Mouse (Mus musculus) forebrain, embryonic 13.5 days (tissue): ENCODE measurements at regions not wholly inside any gene's neighbourhood (a gene's known extent, or its start where the extent isn't known, plus 50 kb on each side); places are given as distances from the start of the nearest gene placed in this dataset.

Experiments
- ATAC-seq: fragments of 200-750 bp; cut with Nextera tagmentation; 2 replicates; pipeline ENCODE4 v1.8.0; 2017
- H3K27ac ChIP-seq: fragments of 300-500 bp; sonication (generic); 2 replicates; pipeline ENCODE4 v1.5.1; 2015; ENCODE audit warnings: inconsistent platforms, mild to moderate bottlenecking, moderate library complexity
- H3K27me3 ChIP-seq: fragments of 300-500 bp; sonication (generic); 2 replicates; pipeline ENCODE4 v1.6.1; 2015; ENCODE audit warnings: mild to moderate bottlenecking, inconsistent platforms
- H3K36me3 ChIP-seq: fragments of 300-500 bp; sonication (generic); 2 replicates; pipeline ENCODE4 v1.6.1; 2015; ENCODE audit warnings: mild to moderate bottlenecking, inconsistent platforms; ENCODE audit not compliant: poor library complexity, severe bottlenecking
- H3K4me1 ChIP-seq: fragments of 300-500 bp; sonication (generic); 2 replicates; pipeline ENCODE4 v1.6.1; 2015; ENCODE audit warnings: inconsistent platforms
- H3K4me2 ChIP-seq: fragments of 300-500 bp; sonication (generic); 2 replicates; pipeline ENCODE4 v1.6.1; 2015; ENCODE audit warnings: inconsistent platforms, mild to moderate bottlenecking, moderate library complexity
- H3K4me3 ChIP-seq: fragments of 300-500 bp; sonication (generic); 2 replicates; pipeline ENCODE4 v1.5.1; 2015; ENCODE audit warnings: mild to moderate bottlenecking, inconsistent platforms
- H3K9ac ChIP-seq: fragments of 300-500 bp; sonication (generic); 2 replicates; pipeline ENCODE4 v1.6.1; 2015; ENCODE audit warnings: mild to moderate bottlenecking, inconsistent platforms
- H3K9me3 ChIP-seq: fragments of 300-500 bp; sonication (generic); replicated peaks from 2 replicates; pipeline ENCODE4 v1.6.1; 2016; ENCODE audit warnings: inconsistent platforms
- WGBS: fragments of 180-500 bp; shearing (Covaris S2); methylation state at CpG from one replicate; pipeline ENCODE4 v1.1.7; 2015; 5-methylcytosine and 5-hydroxymethylcytosine counted together

GRCm38 (mm10) chr15:31673038-31673437, 71.4 kb downstream of the Fam173b start:
- Histone ChIP-seq H3K9ac (no peak overlapping the region), H3K4me2 (no peak overlapping the region), H3K9me3 (no peaks in the 10 kb centered on the region), H3K4me1 (no peaks in the 10 kb centered on the region), H3K27ac (no peak overlapping the region), H3K36me3 (no peaks in the 10 kb centered on the region), H3K4me3 (no peak overlapping the region), H3K27me3 (no peaks in the 10 kb centered on the region)
- ATAC-seq, result 0 out of 2 replicates have a peak, but pooled peaks have one; percentile 53
- 55% methylated on average over 5 of the region's 5 CpGs for WGBS

GRCm38 (mm10) chr15:31676771-31677191, 75.1 kb downstream of the Fam173b start:
- H3K9ac ChIP-seq, result no peak overlapping the region
- H3K4me3 ChIP-seq, result no peak overlapping the region
- no peaks in the 10 kb centered on the region for H3K36me3 ChIP-seq
- H3K4me2 ChIP-seq, result no peak overlapping the region
- no peak overlapping the region for H3K27ac ChIP-seq
- no peaks in the 10 kb centered on the region for H3K9me3 ChIP-seq
- ATAC-seq, result no peak
- no peaks in the 10 kb centered on the region for H3K4me1 ChIP-seq
- no peaks in the 10 kb centered on the region for H3K27me3 ChIP-seq
- WGBS, result 73% methylated on average over 7 of the region's 7 CpGs

- no peak overlapping the region for H3K9ac ChIP-seq
- WGBS, result 84% methylated on average over 3 of the region's 3 CpGs
- H3K27ac ChIP-seq, result no peak overlapping the region
- no peaks in the 10 kb centered on the region for H3K36me3 ChIP-seq
- H3K27me3 ChIP-seq, result no peaks in the 10 kb centered on the region
- H3K4me3 ChIP-seq, result no peak overlapping the region
- no peaks in the 10 kb centered on the region for H3K4me1 ChIP-seq
- no peak overlapping the region for H3K4me2 ChIP-seq
- no peaks in the 10 kb centered on the region for H3K9me3 ChIP-seq
- no peak for ATAC-seq
These were observed 91.5 kb downstream of the Fam173b start for GRCm38 (mm10) chr15:31693109-31693508.

- H3K27ac ChIP-seq, result no peak overlapping the region
- no peak overlapping the region for H3K4me3 ChIP-seq
- WGBS, result 90% methylated on average over 8 of the region's 8 CpGs
- no peak overlapping the region for H3K4me2 ChIP-seq
- no peaks in the 10 kb centered on the region for H3K27me3 ChIP-seq
- no peaks in the 10 kb centered on the region for H3K36me3 ChIP-seq
- no peaks in the 10 kb centered on the region for H3K4me1 ChIP-seq
- no peaks in the 10 kb centered on the region for H3K9me3 ChIP-seq
- peak; percentile 27; the same call in 1 of the 2 replicates for ATAC-seq
- no peak overlapping the region for H3K9ac ChIP-seq
These were observed 93.4 kb downstream of the Fam173b start for GRCm38 (mm10) chr15:31694877-31695671.

- Histone ChIP-seq H3K36me3 (no peaks in the 10 kb centered on the region), H3K27me3 (no peaks in the 10 kb centered on the region), H3K4me3 (no peak overlapping the region), H3K4me2 (no peak overlapping the region), H3K4me1 (no peaks in the 10 kb centered on the region), H3K9ac (no peak overlapping the region), H3K9me3 (no peaks in the 10 kb centered on the region; the same call in 1 of the 2 replicates), H3K27ac (no peak overlapping the region)
- no peak for ATAC-seq
- 84% methylated on average over 2 of the region's 2 CpGs for WGBS
These were observed 101.7 kb downstream of the Fam173b start for GRCm38 (mm10) chr15:31703400-31703799.

GRCm38 (mm10) chr15:31707416-31707815, 105.8 kb downstream of the Fam173b start:
- 85% methylated on average over 1 of the region's 1 CpGs for WGBS
- no peak for ATAC-seq

GRCm38 (mm10) chr15:31721019-31721418, 119.4 kb downstream of the Fam173b start:
- no peak overlapping the region for H3K27ac ChIP-seq
- no peaks in the 10 kb centered on the region for H3K9me3 ChIP-seq
- no peaks in the 10 kb centered on the region for H3K4me1 ChIP-seq
- no peak overlapping the region for H3K4me2 ChIP-seq
- no peaks in the 10 kb centered on the region for H3K27me3 ChIP-seq
- H3K36me3 ChIP-seq, result no peaks in the 10 kb centered on the region
- no peak for ATAC-seq
- no peak overlapping the region for H3K4me3 ChIP-seq
- no peak overlapping the region for H3K9ac ChIP-seq
- WGBS, result 69% methylated on average over 1 of the region's 1 CpGs

More at GRCm38 (mm10) chr15:31707416-31707815, 105.8 kb downstream of the Fam173b start:
- Histone ChIP-seq H3K27me3 (no peaks in the 10 kb centered on the region), H3K36me3 (no peaks in the 10 kb centered on the region), H3K9me3 (no peaks in the 10 kb centered on the region; the same call in 1 of the 2 replicates), H3K4me1 (no peaks in the 10 kb centered on the region), H3K4me3 (no peak overlapping the region), H3K9ac (no peak overlapping the region), H3K27ac (no peak overlapping the region), H3K4me2 (no peak overlapping the region)

DNA sequence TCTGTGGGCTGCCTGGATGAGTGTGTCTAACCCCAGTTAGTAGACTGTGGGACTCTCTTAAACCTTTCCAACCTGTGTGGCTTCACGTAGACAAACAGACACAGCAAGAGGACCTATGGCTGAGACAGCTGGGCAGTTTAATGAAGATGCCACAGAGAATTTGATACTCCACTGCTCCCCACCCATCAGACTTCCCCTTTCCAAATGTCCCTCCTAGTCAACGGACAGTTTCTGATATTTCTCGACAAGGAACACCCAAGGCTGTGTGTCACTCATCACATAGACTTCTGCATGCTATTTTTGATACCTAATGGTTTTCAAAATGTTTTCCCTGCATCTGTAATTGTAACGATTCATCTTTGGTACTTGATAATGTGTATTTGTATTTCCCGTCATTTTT, 120.8 kb downstream of the Fam173b start:
- no peaks in the 10 kb centered on the region for H3K4me1 ChIP-seq
- H3K4me2 ChIP-seq, result no peak overlapping the region
- H3K36me3 ChIP-seq, result no peaks in the 10 kb centered on the region
- H3K9ac ChIP-seq, result no peak overlapping the region
- no peak overlapping the region for H3K27ac ChIP-seq
- ATAC-seq, result no peak
- H3K27me3 ChIP-seq, result no peaks in the 10 kb centered on the region
- H3K9me3 ChIP-seq, result no peaks in the 10 kb centered on the region
- 90% methylated on average over 5 of the region's 5 CpGs for WGBS
- H3K4me3 ChIP-seq, result no peak overlapping the region

- ATAC-seq, result no peak
- no peaks in the 10 kb centered on the region for H3K27me3 ChIP-seq
- no peak overlapping the region for H3K9ac ChIP-seq
- H3K36me3 ChIP-seq, result no peaks in the 10 kb centered on the region
- no peaks in the 10 kb centered on the region for H3K9me3 ChIP-seq
- H3K27ac ChIP-seq, result no peak overlapping the region
- 78% methylated on average over 11 of the region's 11 CpGs for WGBS
- no peak overlapping the region for H3K4me3 ChIP-seq
- H3K4me1 ChIP-seq, result no peaks in the 10 kb centered on the region
- H3K4me2 ChIP-seq, result no peak overlapping the region
These were observed 122.6 kb downstream of the Fam173b start for GRCm38 (mm10) chr15:31724252-31724651.

DNA sequence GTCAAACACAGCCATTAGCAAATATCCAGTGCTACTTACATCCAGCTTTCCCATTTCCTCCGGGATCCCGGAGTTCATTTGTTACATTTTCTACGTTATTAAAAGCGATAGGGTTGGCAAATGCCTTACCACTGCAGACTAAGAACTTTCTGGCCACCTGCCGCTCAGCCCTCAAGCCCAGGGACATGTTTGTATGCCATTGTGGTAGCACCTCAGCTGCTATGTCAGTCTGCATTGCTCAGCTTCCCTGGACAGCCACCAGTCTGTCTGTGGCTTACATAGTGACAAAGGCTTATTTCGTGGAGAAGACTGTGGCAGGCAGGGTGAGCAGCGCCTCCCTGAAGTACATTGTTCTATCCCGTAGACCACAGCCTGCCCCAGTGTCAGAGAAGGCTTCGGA, 127.5 kb downstream of the Fam173b start:
- 0 out of 2 replicates have a peak, but pooled peaks cover 3% of the 10 kb centered on the region for H3K9me3 ChIP-seq

DNA sequence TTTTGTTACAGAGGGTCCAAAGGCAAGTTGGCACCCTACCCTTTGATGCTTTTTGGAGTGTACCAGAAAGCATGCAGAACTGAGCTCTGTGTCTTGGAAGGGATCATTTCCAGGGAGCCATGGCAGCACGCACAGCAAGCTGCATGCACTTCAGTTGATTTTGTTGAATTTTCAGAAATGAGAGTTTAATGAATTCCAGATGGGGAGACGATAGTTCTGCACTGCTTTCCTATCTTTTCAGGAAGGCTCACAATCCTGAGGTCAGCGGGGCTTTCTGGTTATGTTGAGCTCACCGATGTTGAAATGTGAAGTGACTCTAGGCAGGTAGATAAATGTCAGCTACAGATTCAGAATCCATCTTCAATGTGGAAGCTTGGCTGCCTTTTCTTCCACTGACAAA, 140.0 kb downstream of the Fam173b start:
- Histone ChIP-seq H3K4me1 (no peaks in the 10 kb centered on the region), H3K4me3 (no peak overlapping the region), H3K36me3 (no peaks in the 10 kb centered on the region), H3K27me3 (no peaks in the 10 kb centered on the region), H3K4me2 (no peak overlapping the region), H3K9me3 (no peaks in the 10 kb centered on the region), H3K9ac (no peak overlapping the region), H3K27ac (no peak overlapping the region)
- ATAC-seq, result no peak
- WGBS, result 91% methylated on average over 4 of the region's 4 CpGs

More for the DNA sequence above, 127.5 kb downstream of the Fam173b start:
- WGBS, result 85% methylated on average over 9 of the region's 9 CpGs
- no peak overlapping the region for H3K4me3 ChIP-seq
- H3K9ac ChIP-seq, result no peak overlapping the region
- H3K4me2 ChIP-seq, result no peak overlapping the region
- no peaks in the 10 kb centered on the region for H3K4me1 ChIP-seq
- no peaks in the 10 kb centered on the region for H3K27me3 ChIP-seq
- no peak overlapping the region for H3K27ac ChIP-seq
- no peak for ATAC-seq
- H3K36me3 ChIP-seq, result no peaks in the 10 kb centered on the region

GRCm38 (mm10) chr15:31744570-31744969, 142.9 kb downstream of the Fam173b start:
- H3K4me1 ChIP-seq, result no peaks in the 10 kb centered on the region
- ATAC-seq, result no peak
- H3K4me2 ChIP-seq, result no peak overlapping the region
- H3K27ac ChIP-seq, result no peak overlapping the region
- H3K4me3 ChIP-seq, result no peak overlapping the region
- H3K36me3 ChIP-seq, result no peaks in the 10 kb centered on the region
- no peaks in the 10 kb centered on the region for H3K27me3 ChIP-seq
- H3K9me3 ChIP-seq, result no peaks in the 10 kb centered on the region
- WGBS, result 87% methylated on average over 2 of the region's 2 CpGs
- no peak overlapping the region for H3K9ac ChIP-seq

- Histone ChIP-seq H3K9me3 (no peaks in the 10 kb centered on the region), H3K4me2 (no peak overlapping the region), H3K36me3 (no peaks in the 10 kb centered on the region), H3K4me3 (no peak overlapping the region), H3K27ac (no peak overlapping the region), H3K9ac (no peak overlapping the region), H3K4me1 (peaks cover 8% of the 10 kb centered on the region), H3K27me3 (no peaks in the 10 kb centered on the region)
- WGBS, result 10% methylated on average over 2 of the region's 2 CpGs
- ATAC-seq, result peak; percentile 51; the same call in 1 of the 2 replicates
These were observed 151.0 kb downstream of the Fam173b start for GRCm38 (mm10) chr15:31752632-31753031.
